Mouse (Mus musculus) myocyte (in vitro differentiated cells): ENCODE measurements around the gene Ezh1. TPM values are rescaled to one million over a fixed set of nuclear protein-coding genes. Genes with fewer than 3 reads are reported as not detected.

ENCODE experiments used
- H3K27me3 ChIP-seq: one replicate; pipeline ENCODE4 v1.6.1; 2011; ENCODE audit not compliant: control insufficient read depth, insufficient read depth, insufficient read length
- H3K36me3 ChIP-seq: one replicate; pipeline ENCODE4 v1.6.1; 2011; ENCODE audit not compliant: control insufficient read depth, insufficient read depth
- H3K4me2 ChIP-seq: one replicate; pipeline ENCODE4 v1.6.1; 2011; ENCODE audit warnings: low read depth, control low read depth
- H3K4me3 ChIP-seq: one replicate; pipeline ENCODE4 v1.5.1; 2011; ENCODE audit warnings: mild to moderate bottlenecking, control low read depth, moderate library complexity
- H3K79me2 ChIP-seq: one replicate; pipeline ENCODE4 v1.6.1; 2011; ENCODE audit not compliant: control insufficient read depth, insufficient read depth
- H3ac ChIP-seq: one replicate; pipeline ENCODE4 v1.6.1; 2011; ENCODE audit not compliant: control insufficient read depth, insufficient read length
- CEBPB ChIP-seq: IDR thresholded peaks from 2 replicates; pipeline ENCODE4 v1.6.1; 2011; ENCODE audit warnings: mild to moderate bottlenecking, moderate library complexity; ENCODE audit not compliant: poor library complexity, insufficient read depth, severe bottlenecking
- E2F4 ChIP-seq: IDR thresholded peaks from one replicate; pipeline ENCODE4 v1.6.1; 2011; ENCODE audit warnings: mild to moderate bottlenecking, control low read depth, moderate library complexity; ENCODE audit not compliant: insufficient read depth
- MAX ChIP-seq: IDR thresholded peaks from one replicate; pipeline ENCODE4 v1.6.1; 2011; ENCODE audit warnings: low read depth, mild to moderate bottlenecking, control low read depth
- MYOD1 ChIP-seq, 3 experiments: IDR thresholded peaks; one replicate each; pipeline ENCODE4 v1.6.1; 2011; ENCODE audit warnings: control low read depth in 2 of 3, low read depth in 2 of 3, mild to moderate bottlenecking in 2 of 3, moderate library complexity in 1 of 3; ENCODE audit not compliant: insufficient read length in 2 of 3, control insufficient read depth in 1 of 3
- MYOG ChIP-seq, 3 experiments: IDR thresholded peaks; one replicate each; pipeline ENCODE4 v1.6.1; 2011; ENCODE audit warnings: control low read depth in 2 of 3, low read depth in 2 of 3, mild to moderate bottlenecking in 2 of 3; ENCODE audit not compliant: insufficient read length in 2 of 3, control insufficient read depth in 1 of 3, insufficient read depth in 1 of 3
- POLR2A ChIP-seq: IDR thresholded peaks from one replicate; pipeline ENCODE4 v1.6.1; 2011; ENCODE audit warnings: low read depth, mild to moderate bottlenecking, control low read depth, moderate library complexity; ENCODE audit not compliant: insufficient read length
- POLR2AphosphoS2 ChIP-seq: IDR thresholded peaks from one replicate; pipeline ENCODE4 v1.6.1; 2011; ENCODE audit warnings: low read depth, control low read depth; ENCODE audit not compliant: insufficient read length
- REST ChIP-seq: IDR thresholded peaks from one replicate; pipeline ENCODE4 v1.6.1; 2011; ENCODE audit warnings: mild to moderate bottlenecking, control low read depth, moderate library complexity; ENCODE audit not compliant: insufficient read depth, insufficient read length
- SRF ChIP-seq: IDR thresholded peaks from one replicate; pipeline ENCODE4 v1.6.1; 2011; ENCODE audit warnings: low read depth; ENCODE audit not compliant: control insufficient read depth, insufficient read length
- TCF12 ChIP-seq: IDR thresholded peaks from one replicate; pipeline ENCODE4 v1.6.1; 2011; ENCODE audit warnings: mild to moderate bottlenecking, control low read depth; ENCODE audit not compliant: poor library complexity, insufficient read depth, severe bottlenecking
- TCF3 ChIP-seq: IDR thresholded peaks from one replicate; pipeline ENCODE4 v1.6.1; 2011; ENCODE audit warnings: low read depth, control low read depth; ENCODE audit not compliant: insufficient read length
- USF1 ChIP-seq: IDR thresholded peaks from one replicate; pipeline ENCODE4 v1.6.1; 2011; ENCODE audit warnings: low read depth, mild to moderate bottlenecking, control low read depth, moderate library complexity
- polyA plus RNA-seq: library from polyadenylated mRNA; unstranded; fragments of >200 nt; fragmentation: generic; extraction: Trizol; gene quantifications from one replicate; pipeline ENCODE4 v1.2.1, GENCODE M21; 2012; ENCODE audit warnings: missing spikeins

The Ezh1 gene
- polyA plus RNA-seq, 1 experiment = 13.7 TPM

DNA sequence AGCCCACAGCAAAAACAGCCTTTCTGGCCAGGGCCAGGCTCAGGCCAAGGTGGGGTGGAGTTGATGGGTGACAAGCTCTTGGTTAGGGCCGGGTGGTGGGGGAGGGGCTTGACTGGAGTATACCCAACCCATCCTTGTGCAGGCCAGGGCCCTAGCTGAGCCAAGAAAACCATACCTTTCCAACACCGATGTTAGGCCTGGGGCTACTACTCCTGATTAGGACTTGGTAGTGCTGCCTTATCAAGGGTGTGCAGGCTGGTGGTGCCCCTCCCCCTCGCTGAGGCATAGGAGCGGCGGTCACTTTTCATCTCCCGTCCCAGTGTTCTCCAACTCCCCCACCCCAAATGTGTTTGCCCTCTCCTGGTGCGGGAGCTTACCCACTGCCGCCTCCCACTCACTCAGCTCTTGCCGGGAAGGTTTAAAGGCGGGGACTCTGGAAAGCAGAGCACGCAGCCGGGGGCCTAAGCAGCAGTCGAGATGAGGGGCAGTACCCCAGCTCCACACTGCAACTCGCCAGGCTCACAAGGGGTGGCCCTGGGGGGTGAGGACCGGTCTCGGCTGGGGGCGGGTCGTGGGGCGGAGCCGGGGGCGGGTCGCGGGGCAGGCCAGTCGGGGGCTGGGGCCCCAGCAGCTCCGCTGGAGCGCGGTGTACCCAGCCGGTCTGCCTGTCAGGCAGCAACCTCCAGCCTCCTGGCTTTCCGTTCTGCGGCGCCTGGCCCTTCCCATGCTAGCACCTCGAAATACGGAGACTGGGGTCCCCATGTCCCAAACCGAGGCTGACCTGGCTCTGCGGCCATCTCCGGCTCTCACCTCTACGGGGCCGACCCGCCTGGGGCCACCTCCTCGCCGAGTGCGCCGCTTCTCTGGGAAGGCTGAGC lies 33.9 kb upstream of the Ezh1 start, which contains the start of gene Wnk4:
Gene Wnk4, plus strand, starts transcription at position 620 of the 878 bp plus-strand sequence.
- Histone ChIP-seq H3K79me2 (no peaks in the 10 kb centered on the region), H3K4me2 (peak within 1 kb of the TSS; percentile 70), H3K27me3 (peaks cover 40% of the 10 kb centered on the region), H3K4me3 (no peak within 1 kb of the TSS), H3K36me3 (no peaks in the 10 kb centered on the region), H3ac (no peak within 1 kb of the TSS)
- TF ChIP-seq CEBPB (no peak), POLR2AphosphoS2 (peak; percentile 73)

DNA sequence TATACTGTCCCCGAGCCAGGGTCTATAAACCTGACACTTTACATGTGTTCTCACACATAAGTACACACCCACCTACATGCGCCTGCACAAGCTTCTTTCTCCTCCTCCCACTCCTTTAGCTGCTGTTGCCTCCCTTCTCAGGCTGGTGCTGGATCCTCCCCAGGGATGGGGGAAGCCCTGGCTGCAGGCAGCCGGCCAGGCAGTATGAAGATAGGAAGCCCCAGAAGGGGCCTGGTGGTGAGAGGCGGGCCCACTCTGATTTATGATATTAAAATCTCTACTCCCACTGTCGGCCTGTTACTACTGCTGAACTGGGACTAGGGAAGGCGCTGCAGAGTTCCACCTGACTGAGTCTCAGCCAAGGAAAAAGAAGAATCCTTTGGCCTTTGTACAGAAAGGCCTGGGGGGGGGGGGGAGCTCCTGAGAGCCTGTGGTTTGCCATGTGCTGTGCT lies 33.0 kb upstream of the Ezh1 start:
- Histone ChIP-seq H3K4me2 (no peak overlapping the region), H3K4me3 (no peak overlapping the region), H3K27me3 (peaks cover 34% of the 10 kb centered on the region), H3K36me3 (no peaks in the 10 kb centered on the region), H3ac (no peak overlapping the region), H3K79me2 (peaks cover 4% of the 10 kb centered on the region)
- TF ChIP-seq E2F4 (no peak), MYOG (IDR thresholded peaks at IDR 0.05; ENCODE audit: control insufficient read depth in 1 of 3, insufficient read depth in 1 of 3, insufficient read length in 2 of 3, low read depth in 2 of 3) (no peak), USF1 (no peak), POLR2AphosphoS2 (no peak), TCF12 (no peak), SRF (no peak)

DNA sequence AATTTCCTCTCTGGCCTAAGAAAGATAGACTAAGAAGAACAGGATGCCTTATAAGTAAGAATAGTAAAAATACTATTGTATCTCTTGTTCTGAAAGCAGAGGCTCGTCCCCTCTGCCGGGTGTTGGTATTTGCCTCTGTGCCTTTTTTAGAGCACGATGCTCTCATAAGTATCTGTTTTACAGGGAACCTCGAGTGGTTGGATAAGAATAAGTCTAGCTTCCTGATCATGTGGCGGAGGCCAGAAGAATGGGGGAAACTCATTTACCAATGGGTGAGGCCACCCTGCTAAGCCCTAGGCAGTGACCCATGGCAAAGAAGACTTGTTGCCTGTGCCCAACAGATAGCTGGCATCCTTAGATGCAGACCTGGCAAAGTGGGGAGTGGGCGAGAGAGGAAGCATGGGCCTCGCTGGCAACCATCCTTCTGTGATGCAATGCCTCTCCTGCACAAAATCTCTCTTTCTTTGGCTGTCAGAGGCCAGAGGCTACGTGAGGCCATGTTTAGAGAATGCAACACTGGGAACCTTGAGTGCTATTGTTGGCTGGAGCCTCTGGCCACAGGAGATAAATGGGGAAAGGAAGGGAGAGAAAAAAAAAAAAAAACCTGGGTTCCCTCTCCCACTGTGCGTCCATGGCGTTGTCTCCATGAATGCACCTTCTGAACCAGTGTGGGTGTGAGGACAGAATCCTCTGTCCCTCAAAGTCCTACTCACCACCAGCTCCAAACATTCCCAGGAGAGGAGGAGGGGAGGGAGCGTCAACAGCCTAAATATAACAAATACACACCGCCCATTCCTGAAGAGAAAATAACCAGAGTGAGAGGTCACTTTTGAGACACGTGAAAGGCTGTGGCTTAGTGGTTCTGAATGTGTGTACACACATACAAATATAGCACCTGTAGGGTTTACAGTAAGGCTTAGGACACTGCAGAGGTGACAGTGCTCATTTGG lies 29.8 kb upstream of the Ezh1 start:
- H3K27me3 ChIP-seq = peaks cover 9% of the 10 kb centered on the region
- no peak overlapping the region for H3ac ChIP-seq
- no peak overlapping the region for H3K4me2 ChIP-seq
- no peak overlapping the region for H3K4me3 ChIP-seq
- peaks cover 9% of the 10 kb centered on the region for H3K79me2 ChIP-seq
- TF ChIP-seq USF1 = no peak
- no peak for TF ChIP-seq E2F4
- no peak for TF ChIP-seq TCF3
- no peak for TF ChIP-seq MYOD1 (IDR thresholded peaks at IDR 0.05; ENCODE audit: control insufficient read depth in 1 of 3, insufficient read length in 2 of 3, low read depth in 2 of 3)
- TF ChIP-seq TCF12 = no peak
- no peak for TF ChIP-seq REST
- TF ChIP-seq MYOG (IDR thresholded peaks at IDR 0.05; ENCODE audit: control insufficient read depth in 1 of 3, insufficient read depth in 1 of 3, insufficient read length in 2 of 3, low read depth in 2 of 3) = no peak
- no peak for TF ChIP-seq SRF
- no peaks in the 10 kb centered on the region for H3K36me3 ChIP-seq

DNA sequence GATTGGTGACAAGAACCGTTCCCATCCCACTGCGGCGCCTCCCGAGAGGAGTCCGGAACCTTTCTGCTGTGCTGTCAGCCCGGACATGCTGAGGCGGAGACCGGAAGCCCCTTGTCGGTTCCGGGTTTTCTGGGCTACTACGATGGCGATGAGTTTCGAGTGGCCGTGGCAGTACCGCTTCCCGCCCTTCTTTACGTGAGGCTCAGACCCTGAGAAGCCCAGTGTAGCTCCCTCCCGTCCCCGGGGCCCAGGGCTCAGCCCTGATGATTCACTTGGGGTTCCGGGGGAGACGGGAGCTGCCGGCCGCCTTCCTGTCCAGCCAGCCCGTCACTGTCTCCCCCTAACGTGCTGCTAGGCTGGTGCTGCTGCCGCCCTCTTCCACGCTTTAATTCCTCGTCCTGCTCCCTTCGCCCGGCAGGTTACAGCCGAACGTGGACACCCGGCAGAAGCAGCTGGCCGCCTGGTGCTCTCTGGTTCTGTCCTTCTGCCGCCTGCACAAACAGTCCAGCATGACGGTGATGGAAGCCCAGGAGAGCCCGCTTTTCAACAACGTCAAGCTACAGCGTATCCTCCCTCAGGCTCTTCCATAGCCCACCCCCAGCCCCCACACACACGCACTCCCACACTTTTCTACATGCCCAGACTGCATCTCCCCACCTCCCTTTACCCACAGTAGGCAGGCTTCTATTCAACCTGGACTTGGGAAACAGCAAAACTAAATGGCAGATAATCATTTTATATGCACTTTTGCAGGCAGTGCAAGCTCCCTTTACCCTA lies 27.5 kb upstream of the Ezh1 start, which contains the start of gene Vps25:
Gene Vps25, plus strand, starts transcription at position 95 of the 777 bp plus-strand sequence.
- no peaks in the 10 kb centered on the region for H3K36me3 ChIP-seq
- peaks cover 9% of the 10 kb centered on the region for H3K79me2 ChIP-seq
- H3ac ChIP-seq = peak within 1 kb of the TSS; percentile 68
- peak within 1 kb of the TSS; percentile 95 for H3K4me3 ChIP-seq
- H3K27me3 ChIP-seq = no peaks in the 10 kb centered on the region
- H3K4me2 ChIP-seq = peak within 1 kb of the TSS; percentile 98
- TF ChIP-seq POLR2AphosphoS2 = peak; percentile 93
- TF ChIP-seq USF1 = no peak
- no peak for TF ChIP-seq E2F4
- no peak for TF ChIP-seq SRF
- TF ChIP-seq MYOG (IDR thresholded peaks at IDR 0.05; ENCODE audit: control insufficient read depth in 1 of 3, insufficient read depth in 1 of 3, insufficient read length in 2 of 3, low read depth in 2 of 3) = no peak
- TF ChIP-seq TCF12 = no peak
- no peak for TF ChIP-seq REST
- TF ChIP-seq CEBPB = no peak
- TF ChIP-seq MYOD1 (IDR thresholded peaks at IDR 0.05; ENCODE audit: control insufficient read depth in 1 of 3, insufficient read length in 2 of 3, low read depth in 2 of 3) = peak in 1 of 3 experiments; percentile 16
- no peak for TF ChIP-seq MAX
- TF ChIP-seq POLR2A = peak; percentile 88
- no peak for TF ChIP-seq TCF3
